10 mouse cellular contexts compared by ENCODE assay signal in genomic region chr7:141670999-141671398, GRCm38 (mm10). TPM values are rescaled to one million over a fixed set of nuclear protein-coding genes. Genes with fewer than 3 reads are reported as not detected.
DNase-seq lines count a peak whose midpoint lies in the region; ATAC-seq and TF ChIP-seq lines count a peak whose summit lies in the region.
"Had no signal": no experiment of that assay in that cellular context is flagged by ENCODE, and none has a peak within 500 bp of the region (broad histone marks: within the 10 kb centered on the region; RNA-seq: fewer than 3 reads in every experiment).

No protein-coding gene starts in this region.

- TF ChIP-seq POLR2A in kidney, adult 2 months (IDR thresholded peaks at IDR 0.05; ENCODE audit: low read depth, low read length), result no peak

- no peaks in the 10 kb centered on the region for H3K36me3 ChIP-seq in kidney, embryonic 14.5 days (ENCODE audit: control insufficient read depth, insufficient read depth, low read length)
- H3K36me3 ChIP-seq in kidney, adult 2 months (ENCODE audit: control insufficient read depth, insufficient read depth, low read length), result no peaks in the 10 kb centered on the region
- H3K36me3 ChIP-seq: embryonic facial prominence, embryonic 15.5 days had no signal

- ATAC-seq in kidney, embryonic 14.5 days (ENCODE audit: low FRiP score, low TSS enrichment), result no peak
- peak; percentile 70 for ATAC-seq in megakaryocyte progenitor cell, adult 5-6 weeks (replicated peaks; ENCODE audit: poor library complexity)
- ATAC-seq in megakaryocyte, adult 5-6 weeks (ENCODE audit: poor library complexity, severe bottlenecking), result no peak

- no peaks in the 10 kb centered on the region for H3K9me3 ChIP-seq in kidney, embryonic 14.5 days (ENCODE audit: control insufficient read depth, low read length)
- H3K9me3 ChIP-seq: embryonic facial prominence, embryonic 15.5 days had no signal

- H3K27me3 ChIP-seq in kidney, embryonic 14.5 days (ENCODE audit: control insufficient read depth, insufficient read depth, low read length), result no peaks in the 10 kb centered on the region
- no peaks in the 10 kb centered on the region for H3K27me3 ChIP-seq in kidney, adult 2 months (replicated peaks; ENCODE audit: control insufficient read depth, insufficient read depth, low read length)
- H3K27me3 ChIP-seq: embryonic facial prominence, embryonic 15.5 days had no signal

- H3K4me1 ChIP-seq in kidney, embryonic 14.5 days (ENCODE audit: control insufficient read depth, insufficient read depth, low read length), result no peaks in the 10 kb centered on the region
- H3K4me1 ChIP-seq in kidney, adult 2 months (ENCODE audit: control insufficient read depth, insufficient read depth, low read length), result no peaks in the 10 kb centered on the region
- H3K4me1 ChIP-seq: embryonic facial prominence, embryonic 15.5 days had no signal

- no peak overlapping the region for H3K27ac ChIP-seq in kidney, embryonic 14.5 days (ENCODE audit: low read depth, low read length)
- no peak overlapping the region for H3K27ac ChIP-seq in kidney, adult 2 months (ENCODE audit: insufficient read depth, low read depth, low read length)
- H3K27ac ChIP-seq: embryonic facial prominence, embryonic 15.5 days had no signal

- peak; percentile 75 for TF ChIP-seq CTCF in kidney, adult 2 months (conservative IDR thresholded peaks at IDR 0.05; ENCODE audit: insufficient read depth, insufficient read length, low read depth, low read length)

- peak; percentile 49 for DNase-seq in kidney, adult 11 months
- DNase-seq in T-cell, adult 2 months (ENCODE audit: low spot score), result peak; percentile 11
- peak; percentile 66 for DNase-seq in kidney, adult 2 months
- no peak for DNase-seq in gastrocnemius, adult 18-20 months (ENCODE audit: low spot score)
- DNase-seq in layer of hippocampus, adult 11-12 months (ENCODE audit: low spot score), result no peak

- H3K4me3 ChIP-seq in kidney, embryonic 14.5 days (ENCODE audit: low read length), result no peak overlapping the region
- H3K4me3 ChIP-seq in kidney, adult 2 months (ENCODE audit: insufficient read depth, low read depth, low read length), result no peak overlapping the region
- H3K4me3 ChIP-seq: embryonic facial prominence, embryonic 15.5 days; megakaryocyte, embryonic 14.5 days had no signal

- no peak overlapping the region for H3K4me2 ChIP-seq in kidney, embryonic 14.5 days (replicated peaks; ENCODE audit: low read depth, low read length)
- H3K4me2 ChIP-seq: embryonic facial prominence, embryonic 15.5 days had no signal

- H3K9ac ChIP-seq in kidney, embryonic 14.5 days (ENCODE audit: low read depth, low read length), result no peak overlapping the region
- H3K9ac ChIP-seq: embryonic facial prominence, embryonic 15.5 days had no signal

- WGBS in kidney, embryonic 14.5 days, result 84% methylated on average over 4 of the region's 4 CpGs
- WGBS in kidney, adult 2 months, result 61% methylated on average over 4 of the region's 4 CpGs

RNA-seq across cellular contexts. Expression of gene Muc6, which starts 15.9 kb away (rescaled TPM):
- 0.09 and 0.31 TPM in 2 replicates for polyA plus RNA-seq in kidney, embryonic 14.5 days (2014; fragmentation: Nextera tagmentation; extraction: Ambion mirVana)
- 0.01 and 0.02 TPM in 2 replicates for polyA plus RNA-seq in kidney, adult 2 months (2012; rRNA removed)
- 0.37 and 0.77 TPM in 2 replicates for total RNA-seq in megakaryocyte progenitor cell, adult 5-6 weeks (2015)
- total RNA-seq in megakaryocyte progenitor cell, adult 5-6 weeks (2017), result 0.08 and 0.10 TPM in 2 replicates
- total RNA-seq in gastrocnemius, adult 18-20 months (2021), result not detected
- 0.16 and 0.39 TPM in 2 replicates for total RNA-seq in megakaryocyte, adult 5-6 weeks (2015)
- 0.11 TPM in 1 of 2 replicates, not detected in the other for total RNA-seq in megakaryocyte, adult 5-6 weeks (2017)

RNA-seq across cellular contexts. Expression of gene Muc2, which starts 19.1 kb away (rescaled TPM):
- polyA plus RNA-seq in kidney, embryonic 14.5 days (2014; fragmentation: Nextera tagmentation; extraction: Ambion mirVana), result 0.14 and 0.61 TPM in 2 replicates
- polyA plus RNA-seq in kidney, adult 2 months (2012; rRNA removed), result 0.24 and 0.39 TPM in 2 replicates
- total RNA-seq in megakaryocyte progenitor cell, adult 5-6 weeks (2015), result not detected in 2 replicates
- total RNA-seq in megakaryocyte progenitor cell, adult 5-6 weeks (2017), result not detected in 2 replicates
- not detected for total RNA-seq in gastrocnemius, adult 18-20 months (2021)
- not detected in 2 replicates for total RNA-seq in megakaryocyte, adult 5-6 weeks (2015)
- total RNA-seq in megakaryocyte, adult 5-6 weeks (2017), result not detected in 2 replicates

Comparison
In these comparisons a context has a peak if more than half of its experiments do, and no peak if none do; other contexts are left out.
1. DNase-seq: peak in kidney, adult 11 months (single experiment), T-cell, adult 2 months (single experiment) and kidney, adult 2 months (single experiment); none in gastrocnemius, adult 18-20 months (single experiment) and layer of hippocampus, adult 11-12 months (single experiment).